Mouse (Mus musculus) kidney, adult 2 months (tissue): Measurements from ENCODE around the gene Mef2c. TPM values are rescaled to one million over a fixed set of nuclear protein-coding genes. Genes with fewer than 3 reads are reported as not detected.

Source experiments
- DNase-seq: peaks from one replicate; pipeline ENCODE4 v3.0.0; 2021
- H3K27ac ChIP-seq: fragments of 200-500 bp; 2 replicates; pipeline ENCODE4 v1.5.1; 2012; ENCODE audit warnings: low read depth, low read length, control low read depth, inconsistent platforms; ENCODE audit not compliant: insufficient read depth
- H3K27me3 ChIP-seq: fragments of 200-500 bp; replicated peaks from 2 replicates; pipeline ENCODE4 v1.6.1; 2012; ENCODE audit warnings: mild to moderate bottlenecking, moderate library complexity, low read length, inconsistent platforms; ENCODE audit not compliant: control insufficient read depth, insufficient read depth
- H3K36me3 ChIP-seq: fragments of 200-500 bp; 2 replicates; pipeline ENCODE4 v1.6.1; 2012; ENCODE audit warnings: mild to moderate bottlenecking, moderate library complexity, low read length, inconsistent platforms; ENCODE audit not compliant: control insufficient read depth, insufficient read depth
- H3K4me1 ChIP-seq: fragments of 200-500 bp; 2 replicates; pipeline ENCODE4 v1.6.1; 2011; ENCODE audit warnings: low read length; ENCODE audit not compliant: control insufficient read depth, insufficient read depth
- H3K4me3 ChIP-seq: fragments of 200-500 bp; 2 replicates; pipeline ENCODE4 v1.5.1; 2011; ENCODE audit warnings: mild to moderate bottlenecking, low read depth, low read length, control low read depth; ENCODE audit not compliant: insufficient read depth
- CTCF ChIP-seq: fragments of 200-500 bp; conservative IDR thresholded peaks from 2 replicates; pipeline ENCODE4 v1.5.1; 2011; ENCODE audit warnings: low read depth, mild to moderate bottlenecking, control low read depth, low read length, moderate library complexity, mixed read lengths; ENCODE audit not compliant: insufficient read depth, insufficient read length
- POLR2A ChIP-seq: fragments of 200-500 bp; IDR thresholded peaks from one replicate; pipeline ENCODE4 v1.6.1; 2011; ENCODE audit warnings: low read depth, low read length, control low read depth
- WGBS: fragments of 180-500 bp; shearing (Covaris S2); methylation state at CpG from one replicate; pipeline ENCODE4 v1.1.7; 2018; 5-methylcytosine and 5-hydroxymethylcytosine counted together
- polyA plus RNA-seq: library from polyadenylated mRNA; depleted of rRNA; stranded (reverse); fragments of >200 nt; gene quantifications from 2 replicates; pipeline ENCODE4 v1.2.3, GENCODE M21; 2012; rRNA removed

Gene Mef2c
- 9.2 and 12.8 TPM in 2 replicates for polyA plus RNA-seq

DNA sequence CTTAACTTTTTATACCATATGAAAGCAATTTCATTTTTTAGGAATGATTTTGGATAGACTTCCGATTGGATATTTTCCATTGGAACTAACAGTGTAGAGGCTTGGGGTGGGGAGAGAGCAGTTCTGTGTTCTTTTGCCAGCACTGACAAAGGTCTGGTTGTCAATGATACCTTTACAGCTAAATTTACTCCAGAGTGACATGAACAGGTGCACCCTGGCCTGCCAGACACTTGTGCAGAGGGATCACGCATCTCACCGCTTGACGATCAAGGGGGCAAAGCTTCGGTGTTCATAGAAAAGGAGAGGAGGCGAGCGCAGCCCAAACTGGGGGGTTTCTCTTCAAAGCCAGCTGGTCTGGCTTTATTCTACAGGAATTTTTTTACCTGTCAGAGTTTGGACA lies at the start of gene Mef2c:
TSS of gene Mef2c (plus strand) at position 116 of the 400 bp plus-strand sequence.
- DNase-seq = no peak
- Histone ChIP-seq H3K27me3 (no peaks in the 10 kb centered on the region), H3K4me1 (no peaks in the 10 kb centered on the region), H3K27ac (no peak within 1 kb of the TSS), H3K4me3 (no peak within 1 kb of the TSS), H3K36me3 (no peaks in the 10 kb centered on the region)
- no peak for TF ChIP-seq POLR2A
- 91% methylated on average over 7 of the region's 7 CpGs for WGBS

GRCm38 (mm10) chr13:83458729-83459128 lies 45.1 kb upstream of the Mef2c start:
- H3K36me3 ChIP-seq = no peaks in the 10 kb centered on the region
- H3K4me3 ChIP-seq = no peak overlapping the region
- H3K4me1 ChIP-seq = no peaks in the 10 kb centered on the region
- TF ChIP-seq CTCF (no peak), POLR2A (no peak)
- H3K27me3 ChIP-seq = no peaks in the 10 kb centered on the region
- H3K27ac ChIP-seq = no peak overlapping the region
- DNase-seq = no peak

GRCm38 (mm10) chr13:83459600-83459999 lies 44.2 kb upstream of the Mef2c start:
- no peaks in the 10 kb centered on the region for H3K4me1 ChIP-seq
- H3K27me3 ChIP-seq = no peaks in the 10 kb centered on the region
- TF ChIP-seq POLR2A = no peak
- no peak for TF ChIP-seq CTCF
- WGBS = 96% methylated on average over 3 of the region's 3 CpGs
- H3K36me3 ChIP-seq = no peaks in the 10 kb centered on the region
- H3K4me3 ChIP-seq = no peak overlapping the region
- no peak overlapping the region for H3K27ac ChIP-seq
- DNase-seq = no peak

GRCm38 (mm10) chr13:83460620-83461019 lies 43.2 kb upstream of the Mef2c start:
- Histone ChIP-seq H3K4me1 (no peaks in the 10 kb centered on the region), H3K27ac (no peak overlapping the region), H3K4me3 (no peak overlapping the region), H3K27me3 (no peaks in the 10 kb centered on the region), H3K36me3 (no peaks in the 10 kb centered on the region)
- 89% methylated on average over 1 of the region's 1 CpGs for WGBS
- no peak for TF ChIP-seq CTCF
- no peak for TF ChIP-seq POLR2A
- DNase-seq = no peak

GRCm38 (mm10) chr13:83461556-83461955 lies 42.3 kb upstream of the Mef2c start:
- Histone ChIP-seq H3K4me1 (no peaks in the 10 kb centered on the region), H3K4me3 (no peak overlapping the region), H3K36me3 (no peaks in the 10 kb centered on the region), H3K27ac (no peak overlapping the region), H3K27me3 (no peaks in the 10 kb centered on the region)
- DNase-seq = no peak
- TF ChIP-seq POLR2A (no peak), CTCF (no peak)
- 90% methylated on average over 2 of the region's 2 CpGs for WGBS

DNA sequence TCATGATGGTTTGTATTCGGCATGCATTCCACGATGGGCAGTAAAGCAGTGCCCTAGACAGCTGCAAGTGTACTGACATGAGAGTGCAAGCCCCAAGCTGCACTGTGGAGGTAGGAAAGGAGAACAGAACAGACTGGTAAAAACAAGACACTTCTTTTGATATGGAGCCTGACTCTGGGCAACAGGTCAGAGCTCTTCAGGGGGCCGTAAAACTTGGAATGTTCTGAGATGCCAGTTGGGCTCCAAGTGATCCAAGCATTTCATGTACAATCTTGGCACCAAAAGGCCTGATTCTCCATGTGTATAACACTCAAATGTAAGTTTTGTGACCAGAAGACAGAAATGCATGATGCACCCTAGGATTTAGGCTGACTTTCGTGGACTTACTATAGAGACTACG lies 37.1 kb upstream of the Mef2c start:
- Histone ChIP-seq H3K4me3 (no peak overlapping the region), H3K36me3 (no peaks in the 10 kb centered on the region), H3K27me3 (no peaks in the 10 kb centered on the region), H3K27ac (no peak overlapping the region), H3K4me1 (no peaks in the 10 kb centered on the region)
- DNase-seq = no peak
- TF ChIP-seq CTCF (no peak), POLR2A (no peak)
- 85% methylated on average over 5 of the region's 5 CpGs for WGBS

- no peak for DNase-seq
- H3K27me3 ChIP-seq = no peaks in the 10 kb centered on the region
- WGBS = 85% methylated on average over 3 of the region's 3 CpGs
- H3K4me3 ChIP-seq = no peak overlapping the region
- H3K36me3 ChIP-seq = no peaks in the 10 kb centered on the region
- TF ChIP-seq CTCF (no peak), POLR2A (no peak)
- no peak overlapping the region for H3K27ac ChIP-seq
- no peaks in the 10 kb centered on the region for H3K4me1 ChIP-seq
Measured at GRCm38 (mm10) chr13:83468794-83469193, 35.0 kb upstream of the Mef2c start.

DNA sequence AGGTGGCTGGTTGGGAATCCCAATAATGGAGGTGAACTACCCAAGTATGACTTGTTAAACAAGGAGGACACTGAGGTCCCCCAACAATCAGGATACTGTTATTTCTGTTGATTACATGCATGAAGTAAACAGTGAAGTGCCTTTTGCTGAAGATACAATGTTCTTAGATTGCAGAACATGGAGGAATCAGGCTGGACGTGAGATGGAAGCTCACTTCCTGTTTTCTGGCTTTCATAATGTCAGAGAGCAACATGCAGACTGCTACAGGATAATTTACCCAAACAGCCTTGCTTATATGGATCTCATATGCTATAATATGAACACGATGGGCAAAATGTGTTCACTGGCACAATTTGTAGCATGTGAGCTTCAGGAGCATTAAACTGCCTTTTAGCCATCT lies 30.1 kb upstream of the Mef2c start:
- Histone ChIP-seq H3K4me3 (no peak overlapping the region), H3K27ac (no peak overlapping the region), H3K36me3 (no peaks in the 10 kb centered on the region), H3K27me3 (no peaks in the 10 kb centered on the region), H3K4me1 (no peaks in the 10 kb centered on the region)
- TF ChIP-seq CTCF (no peak), POLR2A (no peak)
- DNase-seq = no peak
- 77% methylated on average over 2 of the region's 2 CpGs for WGBS
